Mouse (Mus musculus): Measurements from ENCODE around the gene Casp9.

GRCm38 (mm10) chr4:141828177-141828576, 34.8 kb downstream of the Casp9 start:
- TF ChIP-seq MAX (IDR thresholded peaks at IDR 0.05; ENCODE audit: low read length) = no peak
- no peak for TF ChIP-seq POLR2A (IDR thresholded peaks at IDR 0.05; ENCODE audit: control insufficient read depth in 1 of 2, insufficient read depth in 1 of 2, low read depth in 1 of 2, low read length in 2 of 2, poor library complexity in 1 of 2)
- no peak for TF ChIP-seq CTCF (IDR thresholded peaks at IDR 0.05 in 2 of 3, conservative IDR thresholded peaks at IDR 0.05 in 1 of 3; ENCODE audit: control insufficient read depth in 1 of 3, insufficient read depth in 1 of 3, low read depth in 2 of 3, low read length in 3 of 3, poor library complexity in 1 of 3, severe bottlenecking in 1 of 3)
- no peak for TF ChIP-seq GATA1 (IDR thresholded peaks at IDR 0.05; ENCODE audit: low read depth, low read length)
- TF ChIP-seq TBP (IDR thresholded peaks at IDR 0.05; ENCODE audit: low read depth, low read length) = no peak
- TF ChIP-seq ZNF384 (IDR thresholded peaks at IDR 0.05; ENCODE audit: low read depth, low read length) = no peak
- TF ChIP-seq POLR2AphosphoS2 (IDR thresholded peaks at IDR 0.05; ENCODE audit: low read length) = no peak
- TF ChIP-seq BHLHE40 (IDR thresholded peaks at IDR 0.05; ENCODE audit: borderline replicate concordance, low read depth, low read length) = no peak
- TF ChIP-seq UBTF (IDR thresholded peaks at IDR 0.05; ENCODE audit: borderline replicate concordance, insufficient read depth, low read depth, low read length) = no peak
- no peak for TF ChIP-seq MAFK (IDR thresholded peaks at IDR 0.05; ENCODE audit: borderline replicate concordance, low read depth, low read length)
- no peak for TF ChIP-seq ZKSCAN1 (IDR thresholded peaks at IDR 0.05; ENCODE audit: low read depth, low read length)
- no peak for TF ChIP-seq TCF12 (IDR thresholded peaks at IDR 0.05; ENCODE audit: low read depth, low read length)
